Mouse (Mus musculus): Measurements from ENCODE around the gene Pip5k1c. TPM values are rescaled to one million over a fixed set of nuclear protein-coding genes. Genes with fewer than 3 reads are reported as not detected.
A peak's percentile ranks its signal among the peaks of the same experiment; 100 is the strongest.

Gene Pip5k1c
- polyA plus RNA-seq, 1 experiment, result 935 TPM

- H3K4me1 ChIP-seq (ENCODE audit: control insufficient read depth, insufficient read depth, low read length), result peaks cover 49% of the 10 kb centered on the region
- H3K4me3 ChIP-seq (ENCODE audit: insufficient read depth, low read depth, low read length), result peak overlapping the region; percentile 70
- TF ChIP-seq POLR2A (IDR thresholded peaks at IDR 0.05; ENCODE audit: insufficient read depth, low read depth, low read length) (peak; percentile 33; the same call in 1 of the 2 replicates), CTCF (IDR thresholded peaks at IDR 0.05; ENCODE audit: insufficient read depth, low read depth, low read length) (no peak)
- H3K27ac ChIP-seq (ENCODE audit: insufficient read depth, low read depth, low read length), result 0 out of 2 replicates have a peak overlapping the region, but pooled peaks have one; percentile 23
- 1% methylated on average over 62 of the region's 62 CpGs for WGBS
Measured at GRCm38 (mm10) chr10:81257158-81258039, 35.4 kb upstream of the Pip5k1c start.

GRCm38 (mm10) chr10:81259225-81259884 lies 33.4 kb upstream of the Pip5k1c start:
- WGBS, result 40% methylated on average over 21 of the region's 21 CpGs
- H3K4me3 ChIP-seq (ENCODE audit: insufficient read depth, low read depth, low read length), result no peak overlapping the region
- peaks cover 34% of the 10 kb centered on the region for H3K4me1 ChIP-seq (ENCODE audit: control insufficient read depth, insufficient read depth, low read length)
- H3K27ac ChIP-seq (ENCODE audit: insufficient read depth, low read depth, low read length), result no peak overlapping the region
- no peak for TF ChIP-seq CTCF (IDR thresholded peaks at IDR 0.05; ENCODE audit: insufficient read depth, low read depth, low read length)
- TF ChIP-seq POLR2A (IDR thresholded peaks at IDR 0.05; ENCODE audit: insufficient read depth, low read depth, low read length), result no peak

- Histone ChIP-seq H3K4me1 (ENCODE audit: control insufficient read depth, insufficient read depth, low read length) (peaks cover 36% of the 10 kb centered on the region), H3K27ac (ENCODE audit: insufficient read depth, low read depth, low read length) (no peak overlapping the region), H3K4me3 (ENCODE audit: insufficient read depth, low read depth, low read length) (no peak overlapping the region)
- 86% methylated on average over 4 of the region's 4 CpGs for WGBS
- no peak for TF ChIP-seq POLR2A (IDR thresholded peaks at IDR 0.05; ENCODE audit: insufficient read depth, low read depth, low read length)
- TF ChIP-seq CTCF (IDR thresholded peaks at IDR 0.05; ENCODE audit: insufficient read depth, low read depth, low read length), result no peak
Measured at GRCm38 (mm10) chr10:81261025-81261424, 31.7 kb upstream of the Pip5k1c start.

DNA sequence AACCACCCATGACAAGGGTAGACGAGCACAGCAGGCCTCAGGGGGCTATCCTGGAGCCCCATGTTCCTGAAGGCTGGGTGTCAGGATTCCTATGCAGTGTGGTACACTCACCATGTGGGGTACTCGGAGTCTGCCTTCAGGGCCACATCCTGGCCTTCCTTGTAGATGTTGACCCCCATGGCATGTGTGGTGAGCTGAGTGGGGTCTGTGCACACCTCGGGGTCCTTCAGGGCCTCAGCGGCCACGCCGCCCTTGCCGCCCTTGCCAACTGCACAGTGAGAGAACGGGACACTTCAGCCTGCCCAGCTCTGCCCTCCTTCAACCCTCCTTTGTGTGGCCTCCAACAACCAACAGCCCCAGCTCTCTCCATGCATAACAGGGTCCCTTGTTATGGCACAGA lies 27.2 kb upstream of the Pip5k1c start:
- TF ChIP-seq POLR2A (IDR thresholded peaks at IDR 0.05; ENCODE audit: insufficient read depth, low read depth, low read length), result no peak
- TF ChIP-seq CTCF (IDR thresholded peaks at IDR 0.05; ENCODE audit: insufficient read depth, low read depth, low read length), result no peak
- Histone ChIP-seq H3K27ac (ENCODE audit: insufficient read depth, low read depth, low read length) (no peak overlapping the region), H3K4me3 (ENCODE audit: insufficient read depth, low read depth, low read length) (no peak overlapping the region), H3K4me1 (ENCODE audit: control insufficient read depth, insufficient read depth, low read length) (peaks cover 20% of the 10 kb centered on the region)
- 94% methylated on average over 8 of the region's 8 CpGs for WGBS

DNA sequence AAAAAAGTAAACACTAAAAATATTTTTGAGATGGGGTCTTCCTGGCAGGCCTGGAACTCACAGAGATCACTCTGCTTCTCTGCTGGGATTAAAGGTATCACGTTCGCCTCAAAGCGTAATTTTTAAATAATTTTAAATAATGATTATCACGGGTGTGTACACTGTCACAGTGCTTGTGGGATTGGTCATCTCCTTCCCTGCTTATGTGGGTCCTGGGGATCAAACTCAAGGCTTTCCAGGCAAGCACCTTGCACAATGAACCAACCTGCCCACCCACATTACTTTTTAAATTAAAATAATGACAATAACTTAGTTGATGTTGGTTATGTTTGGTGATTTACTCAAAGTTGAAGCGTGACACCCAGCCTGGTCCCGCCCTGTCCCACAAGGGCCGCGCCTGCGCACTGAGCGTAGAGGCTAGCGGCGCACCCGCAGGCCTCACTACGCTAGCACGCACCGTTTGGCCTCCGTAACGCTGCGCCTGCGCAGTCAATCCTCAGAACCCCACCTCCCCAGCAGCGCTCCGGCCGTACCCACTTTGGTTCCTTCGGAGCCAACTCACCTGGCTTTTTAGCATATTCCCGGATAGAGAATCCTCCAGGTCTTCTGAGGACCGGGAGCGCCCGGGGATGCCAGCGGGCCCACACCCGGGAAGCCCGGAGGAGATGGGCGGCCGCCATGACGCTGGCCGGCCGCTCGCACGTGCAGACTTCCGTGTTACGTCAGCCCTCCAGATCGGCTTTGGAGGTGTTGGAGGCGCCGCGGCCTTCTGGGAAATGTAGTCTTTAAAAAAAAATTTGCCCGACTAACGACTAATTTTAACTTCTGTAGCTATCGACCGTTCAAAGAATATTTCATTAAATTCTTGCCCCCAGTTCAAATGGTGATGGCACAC lies 26.3 kb upstream of the Pip5k1c start, which contains the start of the genes Mrpl54 and Apba3:
TSS of gene Mrpl54 (minus strand) at position 724 of the 895 bp plus-strand sequence.
TSS of gene Apba3 (plus strand) at position 750 of the 895 bp plus-strand sequence.
- Histone ChIP-seq H3K27ac (ENCODE audit: insufficient read depth, low read depth, low read length) (peak within 1 kb of the TSS; percentile 64; the same call in 1 of the 2 replicates), H3K4me3 (ENCODE audit: insufficient read depth, low read depth, low read length) (peak within 1 kb of the TSS; percentile 76), H3K4me1 (ENCODE audit: control insufficient read depth, insufficient read depth, low read length) (peaks cover 20% of the 10 kb centered on the region)
- TF ChIP-seq CTCF (IDR thresholded peaks at IDR 0.05; ENCODE audit: insufficient read depth, low read depth, low read length) (no peak), POLR2A (IDR thresholded peaks at IDR 0.05; ENCODE audit: insufficient read depth, low read depth, low read length) (peak; percentile 81)
- under 1% methylated on average over 48 of the region's 48 CpGs for WGBS

DNA sequence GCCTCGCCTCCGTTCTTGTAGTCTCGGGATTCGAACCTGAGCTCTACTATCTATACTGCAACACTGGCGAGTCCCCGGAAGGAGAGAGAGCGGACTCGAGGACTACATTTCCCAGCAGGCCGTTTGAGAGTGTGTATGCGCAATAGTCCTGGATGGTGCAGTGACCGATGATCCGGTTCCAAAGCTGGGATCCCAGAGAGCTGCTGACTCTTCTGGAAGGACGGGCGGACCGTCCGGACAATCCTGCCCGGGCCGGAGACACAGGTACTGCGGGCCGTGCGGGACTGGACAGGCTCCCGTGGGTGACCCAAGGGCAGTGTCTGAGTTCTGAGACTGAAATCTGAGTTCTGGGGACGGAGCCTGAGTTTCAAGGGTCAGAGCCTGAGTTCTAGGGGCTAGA lies 24.7 kb upstream of the Pip5k1c start:
- no peak overlapping the region for H3K27ac ChIP-seq (ENCODE audit: insufficient read depth, low read depth, low read length)
- peaks cover 20% of the 10 kb centered on the region for H3K4me1 ChIP-seq (ENCODE audit: control insufficient read depth, insufficient read depth, low read length)
- 2% methylated on average over 23 of the region's 23 CpGs for WGBS
- H3K4me3 ChIP-seq (ENCODE audit: insufficient read depth, low read depth, low read length), result peak overlapping the region; percentile 76
- no peak for TF ChIP-seq CTCF (IDR thresholded peaks at IDR 0.05; ENCODE audit: insufficient read depth, low read depth, low read length)
- TF ChIP-seq POLR2A (IDR thresholded peaks at IDR 0.05; ENCODE audit: insufficient read depth, low read depth, low read length), result peak; percentile 47; the same call in 1 of the 2 replicates

DNA sequence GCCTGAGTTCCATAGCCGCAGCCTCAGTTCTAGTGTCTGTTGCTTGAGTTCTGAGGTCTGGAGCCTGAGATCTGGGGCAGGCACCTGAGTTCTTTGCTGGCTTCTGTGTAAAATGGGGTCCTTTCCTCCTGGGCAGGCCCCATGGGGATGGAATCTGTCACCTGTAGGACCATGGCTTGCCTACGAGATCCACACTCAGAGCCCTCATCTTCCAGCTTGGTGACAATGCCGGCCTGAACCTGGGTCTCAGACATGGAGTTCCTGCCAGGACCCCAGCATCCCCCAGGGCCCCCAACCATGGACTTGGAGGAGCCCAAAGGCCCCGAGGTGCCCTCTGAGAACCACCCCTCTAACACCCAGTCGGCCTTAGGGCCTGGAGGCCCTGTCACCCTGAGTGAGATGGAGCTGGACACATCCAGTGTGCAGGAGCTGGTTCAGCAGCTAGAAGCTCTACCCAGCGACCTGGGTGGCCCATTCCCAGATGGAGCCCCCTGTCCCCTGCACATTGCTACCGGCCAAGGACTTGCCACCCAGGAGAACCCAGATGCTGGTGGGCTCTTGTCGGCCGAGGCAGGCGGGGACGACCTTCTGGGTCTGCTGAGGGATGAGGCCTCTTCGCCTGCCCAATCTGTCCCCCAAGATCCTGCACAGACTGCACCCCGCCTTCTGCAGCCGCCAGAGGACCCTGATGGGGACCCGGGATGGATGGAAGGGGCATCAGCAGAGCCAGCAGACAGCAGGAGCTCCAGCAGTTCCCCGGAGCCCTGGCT lies 23.9 kb upstream of the Pip5k1c start:
- Histone ChIP-seq H3K4me3 (ENCODE audit: insufficient read depth, low read depth, low read length) (peak overlapping the region; percentile 76), H3K27ac (ENCODE audit: insufficient read depth, low read depth, low read length) (no peak overlapping the region), H3K4me1 (ENCODE audit: control insufficient read depth, insufficient read depth, low read length) (peaks cover 20% of the 10 kb centered on the region)
- no peak for TF ChIP-seq CTCF (IDR thresholded peaks at IDR 0.05; ENCODE audit: insufficient read depth, low read depth, low read length)
- TF ChIP-seq POLR2A (IDR thresholded peaks at IDR 0.05; ENCODE audit: insufficient read depth, low read depth, low read length), result no peak
- 73% methylated on average over 16 of the region's 16 CpGs for WGBS

GRCm38 (mm10) chr10:81272356-81272755 lies 20.4 kb upstream of the Pip5k1c start:
- no peak overlapping the region for H3K27ac ChIP-seq (ENCODE audit: insufficient read depth, low read depth, low read length)
- peaks cover 14% of the 10 kb centered on the region for H3K4me1 ChIP-seq (ENCODE audit: control insufficient read depth, insufficient read depth, low read length)
- no peak for TF ChIP-seq CTCF (IDR thresholded peaks at IDR 0.05; ENCODE audit: insufficient read depth, low read depth, low read length)
- TF ChIP-seq POLR2A (IDR thresholded peaks at IDR 0.05; ENCODE audit: insufficient read depth, low read depth, low read length), result no peak
- H3K4me3 ChIP-seq (ENCODE audit: insufficient read depth, low read depth, low read length), result no peak overlapping the region
- WGBS, result 91% methylated on average over 21 of the region's 21 CpGs

All from olfactory bulb, adult 2 months (tissue).